11 mouse cellular contexts compared by ENCODE assay signal in the genomic region with DNA sequence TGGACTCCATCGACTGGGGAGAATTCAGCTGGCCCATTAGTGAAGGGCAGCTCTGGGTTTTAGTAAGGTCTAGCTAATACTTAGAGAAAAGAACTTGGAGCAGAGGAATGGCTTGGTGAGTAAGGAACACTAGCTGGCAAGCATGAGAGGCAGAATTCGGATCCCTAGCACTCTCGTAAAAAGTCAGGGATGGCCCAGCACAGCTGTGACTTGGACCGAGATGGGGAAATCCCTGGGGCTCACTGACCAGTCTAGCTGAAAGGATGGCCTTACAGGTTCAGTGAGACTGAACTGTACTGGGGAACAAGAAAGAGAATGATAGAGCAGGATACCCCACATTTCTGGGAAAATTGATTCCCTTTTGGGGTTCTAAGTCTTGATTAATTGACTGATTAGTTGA. TPM values are rescaled to one million over a fixed set of nuclear protein-coding genes. Genes with fewer than 3 reads are reported as not detected.
"Had no signal": no experiment of that assay in that cellular context is flagged by ENCODE, and none has a peak within 500 bp of the region (broad histone marks: within the 10 kb centered on the region; RNA-seq: fewer than 3 reads in every experiment).

No protein-coding gene starts in this region.

- H3K4me3 ChIP-seq: midbrain, embryonic 13.5 days had no signal

- H3K4me1 ChIP-seq: midbrain, embryonic 13.5 days had no signal

- ATAC-seq: lung, postnatal 0 days; midbrain, embryonic 13.5 days had no signal

- H3K36me3 ChIP-seq: midbrain, embryonic 13.5 days had no signal

- H3K9me3 ChIP-seq: midbrain, embryonic 13.5 days had no signal

- H3K9ac ChIP-seq: liver, embryonic 14.5 days; midbrain, embryonic 13.5 days had no signal

- DNase-seq: layer of hippocampus, adult 9-11 months; layer of hippocampus, postnatal 36 days; liver; lung, adult 2 months; lung, postnatal 36 days; right cerebral cortex, postnatal 14 days; thymus, postnatal 36 days had no signal

- H3K27ac ChIP-seq: liver, embryonic 14.5 days; midbrain, embryonic 13.5 days had no signal

- H3K27me3 ChIP-seq: midbrain, embryonic 13.5 days had no signal

- H3K4me2 ChIP-seq: midbrain, embryonic 13.5 days had no signal

RNA-seq across cellular contexts. Expression of gene Ccdc81, which starts 6.3 kb away (rescaled TPM):
- polyA plus RNA-seq: liver, embryonic 14.5 days; small intestine, adult 2 months had no signal
